Mouse (Mus musculus) ZHBTc4 (cell line): ENCODE measurements around the gene Tsc2.
"Not testable (repeated sequence)": the region's sequence is repeated elsewhere in the genome, so short reads cannot be mapped to it uniquely, and the experiment has no call there.

ENCODE experiments used
- DNase-seq: peaks from one replicate; pipeline ENCODE4 v3.0.0-alpha.2; 2011; ENCODE audit warnings: low read depth, low spot score

The Tsc2 gene

DNA sequence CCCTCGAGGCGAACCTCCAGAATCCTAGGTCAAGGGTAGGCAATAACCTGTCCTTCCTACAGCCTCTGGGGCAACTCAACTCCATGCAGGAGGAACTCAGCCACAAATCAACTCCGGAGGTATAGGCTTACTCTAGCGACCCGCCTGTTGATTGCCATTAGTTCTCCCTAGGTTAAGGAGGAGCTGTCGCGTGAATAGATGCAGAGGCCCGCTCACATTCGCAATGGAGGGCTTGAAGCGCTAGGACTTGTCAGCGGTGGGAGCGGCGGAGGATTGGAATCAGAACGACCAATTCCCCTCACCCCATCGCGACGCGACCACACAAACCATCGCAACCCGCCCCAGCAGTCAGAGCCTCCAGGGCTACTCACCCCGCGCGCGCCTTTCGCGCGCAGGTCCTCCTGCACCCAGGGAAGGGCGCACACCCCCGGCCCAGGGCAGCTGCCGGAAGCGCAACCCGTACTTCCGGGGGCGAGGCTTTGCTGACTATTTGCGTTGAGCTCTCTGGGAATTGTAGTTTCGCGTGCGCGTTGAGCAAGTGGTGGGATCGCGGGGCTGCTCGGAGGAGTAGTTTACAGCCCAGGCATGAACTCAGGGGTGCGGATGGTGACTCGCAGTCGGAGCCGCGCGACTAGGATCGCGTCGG lies at the start of gene Tsc2, which contains the start of gene Nthl1:
Gene Tsc2 (minus strand): TSS at position 464 of the 646 bp plus-strand sequence.
Gene Nthl1 (plus strand): TSS at position 514 of the 646 bp plus-strand sequence.
- peak; percentile 96 for DNase-seq

DNA sequence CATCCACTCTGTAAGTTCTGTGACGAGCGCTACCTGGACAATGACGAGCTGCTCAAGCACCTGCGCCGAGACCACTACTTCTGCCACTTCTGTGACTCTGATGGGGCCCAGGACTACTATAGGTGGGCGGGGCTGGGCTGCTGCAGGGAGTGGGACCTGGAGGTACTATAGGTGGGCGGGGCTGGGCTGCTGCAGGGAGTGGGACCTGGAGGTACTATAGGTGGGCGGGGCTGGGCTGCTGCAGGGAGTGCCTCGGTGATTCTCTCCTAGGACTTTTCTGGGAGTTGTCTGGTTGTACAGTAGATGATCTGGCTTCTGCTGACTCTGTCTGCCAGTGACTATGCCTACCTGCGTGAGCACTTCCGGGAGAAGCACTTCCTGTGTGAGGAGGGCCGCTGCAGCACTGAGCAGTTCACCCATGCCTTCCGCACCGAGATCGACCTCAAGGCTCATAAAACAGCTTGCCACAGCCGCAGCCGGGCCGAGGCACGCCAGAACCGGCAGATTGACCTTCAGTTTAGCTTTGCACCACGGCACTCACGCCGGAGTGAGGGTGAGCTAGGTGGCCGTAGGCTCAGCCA lies 45.2 kb upstream of the Tsc2 start:
- DNase-seq: peak; percentile 66

DNA sequence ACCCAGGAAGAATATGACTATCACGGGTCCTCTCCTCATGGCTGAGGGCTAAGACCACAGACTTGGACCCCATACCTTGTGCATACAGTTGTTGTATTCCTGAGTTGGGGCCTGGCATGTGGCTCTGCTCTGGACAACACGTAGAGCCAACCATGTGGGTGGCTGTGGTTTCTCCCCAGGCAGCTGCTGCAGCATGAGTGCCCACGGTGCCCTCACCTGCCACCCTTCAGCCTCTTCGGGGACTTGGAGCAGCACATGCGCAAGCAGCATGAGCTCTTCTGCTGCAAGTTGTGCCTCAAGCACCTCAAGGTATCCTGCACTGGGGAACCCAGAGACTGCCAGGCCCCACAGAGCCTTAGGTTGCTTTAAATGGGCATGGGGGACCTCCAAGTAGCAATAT lies 44.4 kb upstream of the Tsc2 start:
- no peak for DNase-seq

DNA sequence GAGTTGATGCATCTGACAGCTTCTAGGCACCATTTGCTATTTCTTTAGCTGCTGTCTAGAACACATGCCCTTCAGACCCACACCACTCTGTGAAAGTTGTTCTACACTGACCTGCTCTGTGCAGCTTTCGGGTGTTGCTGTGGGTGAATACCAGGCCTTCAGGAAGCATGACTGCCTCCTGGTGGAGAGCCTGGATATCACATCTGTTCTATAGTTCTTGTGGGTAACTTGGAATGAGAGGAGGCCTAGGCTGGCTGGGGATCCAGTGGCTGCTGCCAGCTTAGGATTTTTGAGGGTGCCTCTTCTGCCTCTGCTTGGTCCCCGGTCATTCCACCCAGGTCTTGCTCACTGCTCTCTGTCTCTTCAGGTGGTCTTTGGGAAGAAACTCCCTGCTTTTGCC lies 43.8 kb upstream of the Tsc2 start:
- peak; percentile 92 for DNase-seq

DNA sequence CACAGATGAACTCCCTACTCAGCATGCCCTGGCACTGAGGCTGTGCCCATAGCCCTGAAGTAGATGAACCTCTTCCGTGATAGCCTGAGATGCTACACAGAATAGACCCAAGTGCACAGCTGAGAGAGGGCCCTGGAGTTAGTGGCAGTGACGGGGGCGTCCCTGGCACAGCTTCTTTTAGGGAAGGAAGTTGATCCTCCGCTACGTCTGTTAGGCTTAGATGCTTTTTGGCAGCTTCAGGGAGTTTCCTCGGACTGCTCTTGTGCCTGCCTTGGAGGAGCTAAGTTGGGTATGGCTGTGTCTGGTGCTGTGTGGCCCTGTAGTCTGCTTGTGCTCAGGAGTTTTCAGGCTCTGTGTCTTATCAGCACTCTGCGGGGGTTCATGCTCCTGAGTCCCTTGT lies 41.8 kb upstream of the Tsc2 start:
- no peak for DNase-seq

DNA sequence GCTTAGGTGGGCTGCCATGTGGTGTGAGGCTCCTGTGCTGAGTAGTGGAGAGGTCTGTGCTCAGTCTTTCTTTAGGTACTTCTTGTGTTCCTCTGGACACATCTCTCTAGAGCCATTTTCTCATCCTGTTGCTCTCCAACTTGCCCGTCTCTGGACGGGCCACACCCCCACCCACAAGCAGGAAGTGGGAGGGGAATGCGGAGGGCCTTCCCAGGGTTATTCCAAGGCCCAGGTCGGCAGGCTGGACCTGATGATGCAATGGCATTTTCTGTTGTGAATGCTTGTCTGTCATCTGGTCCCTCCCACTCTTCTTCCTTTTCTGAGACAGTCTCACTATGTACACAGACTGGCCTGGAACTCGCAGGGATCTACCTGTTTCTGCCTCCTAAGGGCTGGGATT lies 39.7 kb upstream of the Tsc2 start:
- peak; percentile 83 for DNase-seq

DNA sequence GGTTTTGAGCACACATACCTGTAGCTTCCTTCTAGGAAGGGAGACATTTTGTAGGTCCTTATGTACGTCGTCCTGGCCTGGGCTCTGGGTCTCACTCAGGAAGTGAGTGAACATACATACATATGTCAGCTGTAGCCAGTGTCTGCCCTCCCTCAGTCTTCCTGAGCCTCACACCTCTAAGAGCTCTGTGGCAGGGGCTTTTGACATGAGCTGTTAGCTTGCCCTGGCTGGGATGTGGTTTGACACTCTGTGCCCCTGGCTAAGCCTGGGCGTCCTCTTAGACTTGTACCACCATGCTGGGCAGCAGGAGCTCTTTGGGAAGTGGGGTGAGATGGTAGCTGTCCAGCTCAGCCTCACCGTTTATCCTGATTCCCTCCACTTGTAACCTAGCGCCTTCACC lies 38.9 kb upstream of the Tsc2 start:
- DNase-seq: no peak

DNA sequence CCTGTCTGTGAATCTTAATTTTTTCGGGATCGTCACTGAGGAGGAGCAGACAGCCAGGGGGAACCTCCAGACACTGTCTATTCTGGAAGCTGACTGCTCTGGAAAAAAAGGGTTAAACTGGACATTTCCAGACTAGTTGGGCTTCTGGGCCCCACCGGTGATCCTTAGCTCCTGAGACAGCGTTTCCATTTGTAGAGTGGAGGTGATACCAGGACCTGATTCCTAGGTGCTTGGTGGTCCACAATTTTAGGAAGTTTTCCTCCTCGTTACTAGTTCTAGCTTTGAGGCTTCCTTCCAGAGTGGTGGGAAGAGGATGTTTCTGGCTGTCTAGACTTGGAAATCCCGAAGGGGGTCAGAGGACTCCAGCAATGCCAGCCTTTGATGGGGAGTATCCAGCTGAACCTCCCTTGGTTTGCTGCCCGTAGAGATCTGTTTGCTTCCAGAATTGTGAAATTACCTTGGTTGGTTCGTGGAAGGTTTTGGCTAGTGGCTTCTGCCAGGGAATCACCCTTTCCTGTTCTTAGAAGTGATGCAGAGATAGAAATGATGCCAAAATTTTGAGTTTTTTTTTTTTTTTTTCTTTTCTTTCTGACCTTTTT lies 37.9 kb upstream of the Tsc2 start:
- no peak for DNase-seq

DNA sequence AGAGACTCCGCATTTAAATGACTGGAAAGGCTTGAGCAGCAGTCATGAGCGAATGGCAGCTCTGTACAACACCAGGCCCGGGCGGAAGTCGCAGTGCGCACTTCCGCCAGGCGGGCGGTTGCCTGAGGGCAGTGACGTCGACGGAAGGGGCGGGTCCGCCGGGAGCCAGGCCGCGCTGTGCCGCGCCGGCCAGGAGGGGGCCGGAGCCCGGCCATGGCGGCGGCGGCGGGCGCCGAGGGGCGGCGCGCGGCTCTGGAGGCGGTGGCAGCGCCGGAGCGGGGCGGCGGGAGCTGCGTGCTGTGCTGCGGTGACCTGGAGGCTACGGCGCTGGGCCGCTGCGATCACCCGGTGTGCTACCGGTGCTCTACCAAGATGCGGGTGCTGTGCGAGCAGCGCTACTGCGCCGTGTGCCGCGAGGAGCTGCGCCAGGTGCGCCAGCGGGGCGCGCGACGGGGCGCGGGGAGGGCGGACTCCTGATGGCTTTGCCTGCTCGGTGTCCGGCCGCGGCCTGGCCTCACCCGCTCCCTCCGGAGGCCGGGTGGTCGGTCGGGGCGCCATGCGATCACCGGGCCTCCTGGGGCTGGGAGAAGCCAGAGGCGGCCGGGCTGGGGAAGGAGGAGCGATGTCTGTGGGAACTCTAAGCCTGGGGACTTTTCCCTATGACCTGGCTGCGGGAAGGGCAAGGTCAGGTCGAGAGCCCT lies 37.3 kb upstream of the Tsc2 start, which contains the start of gene Zfp598:
Gene Zfp598 (plus strand): TSS at position 143 of the 701 bp plus-strand sequence.
- peak; percentile 98 for DNase-seq

DNA sequence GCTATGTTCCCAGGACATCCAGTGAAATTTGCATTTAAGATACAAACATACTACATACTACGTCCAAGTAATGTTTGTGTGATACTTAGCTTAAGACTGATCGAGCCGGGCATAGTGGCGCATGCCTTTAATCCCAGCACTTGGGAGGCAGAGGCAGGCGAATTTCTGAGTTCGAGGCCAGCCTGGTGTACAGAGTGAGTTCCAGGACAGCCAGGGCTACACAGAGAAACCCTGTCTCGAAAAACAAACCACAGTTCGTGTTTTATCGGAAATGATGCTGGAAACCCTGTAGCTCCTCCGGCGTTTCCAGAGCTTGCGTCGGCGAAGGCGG lies 36.7 kb upstream of the Tsc2 start:
- DNase-seq: not testable (repeated sequence)

DNA sequence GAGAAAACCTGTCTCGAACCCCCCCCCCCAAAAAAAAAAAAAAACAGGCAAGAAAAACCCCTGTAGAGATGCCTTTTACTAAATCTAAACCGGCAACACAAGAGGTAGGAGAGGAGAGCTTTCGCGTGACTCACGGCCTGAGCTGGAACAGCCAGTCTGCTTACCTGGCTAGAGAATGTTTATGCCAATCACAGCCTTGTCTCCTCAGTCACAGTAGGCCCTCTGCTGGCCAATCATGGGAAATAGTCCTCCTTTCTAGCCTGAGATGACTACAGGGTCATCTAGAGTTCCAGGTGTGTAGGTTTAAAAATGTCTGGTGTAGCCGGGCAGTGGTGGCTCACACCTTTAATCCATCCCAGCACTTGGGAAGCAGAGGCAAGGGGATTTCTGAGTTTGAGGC lies 35.0 kb upstream of the Tsc2 start:
- peak; percentile 89 for DNase-seq

DNA sequence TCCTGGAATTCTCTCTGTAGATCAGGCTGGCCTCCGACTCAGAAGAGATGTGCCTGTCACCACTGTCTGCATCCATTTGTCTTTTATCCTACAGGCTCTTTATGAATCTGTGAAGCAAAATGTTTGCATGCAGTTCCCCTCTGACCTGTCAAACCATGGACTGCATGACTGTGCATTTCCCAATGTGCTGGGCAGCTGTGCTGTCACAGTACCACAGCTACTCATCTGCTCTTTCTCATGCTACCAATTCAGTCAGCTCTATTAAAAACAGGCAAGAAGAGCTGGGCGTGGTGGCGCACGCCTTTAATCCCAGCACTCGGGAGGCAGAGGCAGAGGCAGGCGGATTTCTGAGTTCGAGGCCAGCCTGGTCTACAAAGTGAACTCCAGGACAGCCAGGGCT lies 34.6 kb upstream of the Tsc2 start:
- DNase-seq: not testable (repeated sequence)

DNA sequence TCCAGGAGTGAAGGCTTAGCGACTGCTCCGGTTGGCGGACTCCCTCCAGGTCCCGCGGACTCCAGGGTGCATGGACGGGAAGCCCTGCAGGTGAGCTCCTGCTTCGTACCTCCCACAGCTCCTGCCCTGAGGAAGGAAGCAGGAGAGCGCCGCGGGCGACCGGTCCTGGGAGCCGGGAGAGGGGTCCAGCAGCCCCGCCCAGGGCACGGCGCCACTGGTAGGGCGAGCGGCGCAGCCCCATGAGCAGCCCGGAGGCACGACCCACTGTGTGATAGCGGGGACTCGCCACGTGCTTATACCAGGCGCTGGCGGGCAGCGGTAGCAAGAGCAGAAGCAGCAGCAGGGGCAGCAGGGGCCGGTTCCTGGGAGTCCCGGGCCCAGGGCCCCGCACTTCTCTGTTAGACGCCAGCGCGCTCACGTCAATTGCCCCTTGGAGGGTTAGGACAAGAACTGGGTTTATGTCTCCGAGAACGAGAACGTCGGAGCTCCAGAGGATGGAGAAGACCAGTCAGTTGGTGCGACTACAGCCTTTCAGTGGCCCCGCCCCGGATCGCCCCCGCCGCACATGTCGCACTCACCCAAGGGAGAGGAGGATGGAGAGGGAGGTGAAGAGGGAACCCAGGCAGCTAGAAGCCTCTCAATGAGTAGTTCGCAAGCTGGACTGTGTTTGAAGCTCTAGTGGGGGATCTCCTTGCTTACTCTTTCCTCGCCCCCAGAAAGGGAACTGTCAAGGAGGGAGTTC lies 25.8 kb upstream of the Tsc2 start, which contains the start of gene Npw:
Gene Npw (minus strand): TSS at position 441 of the 742 bp plus-strand sequence.
- DNase-seq: peak; percentile 50

DNA sequence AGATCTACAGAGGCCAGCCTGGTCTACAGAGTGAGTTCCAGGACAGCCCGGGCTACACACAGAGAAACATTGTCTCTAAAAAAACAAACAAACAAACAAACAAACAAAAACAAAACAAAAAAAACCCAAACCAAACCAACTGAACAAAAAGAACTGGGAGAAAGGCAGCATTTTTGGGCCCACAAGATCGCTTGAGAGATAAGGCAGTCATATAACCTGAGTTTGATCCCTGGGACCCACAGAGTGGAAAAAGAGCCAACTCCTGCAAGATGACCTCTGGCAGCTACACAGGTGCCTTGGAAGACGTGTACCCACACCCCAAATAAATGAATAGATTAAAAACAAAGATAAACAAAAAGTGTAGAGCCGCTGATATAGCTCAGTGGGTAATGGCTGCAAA lies 22.5 kb upstream of the Tsc2 start:
- DNase-seq: no peak

DNA sequence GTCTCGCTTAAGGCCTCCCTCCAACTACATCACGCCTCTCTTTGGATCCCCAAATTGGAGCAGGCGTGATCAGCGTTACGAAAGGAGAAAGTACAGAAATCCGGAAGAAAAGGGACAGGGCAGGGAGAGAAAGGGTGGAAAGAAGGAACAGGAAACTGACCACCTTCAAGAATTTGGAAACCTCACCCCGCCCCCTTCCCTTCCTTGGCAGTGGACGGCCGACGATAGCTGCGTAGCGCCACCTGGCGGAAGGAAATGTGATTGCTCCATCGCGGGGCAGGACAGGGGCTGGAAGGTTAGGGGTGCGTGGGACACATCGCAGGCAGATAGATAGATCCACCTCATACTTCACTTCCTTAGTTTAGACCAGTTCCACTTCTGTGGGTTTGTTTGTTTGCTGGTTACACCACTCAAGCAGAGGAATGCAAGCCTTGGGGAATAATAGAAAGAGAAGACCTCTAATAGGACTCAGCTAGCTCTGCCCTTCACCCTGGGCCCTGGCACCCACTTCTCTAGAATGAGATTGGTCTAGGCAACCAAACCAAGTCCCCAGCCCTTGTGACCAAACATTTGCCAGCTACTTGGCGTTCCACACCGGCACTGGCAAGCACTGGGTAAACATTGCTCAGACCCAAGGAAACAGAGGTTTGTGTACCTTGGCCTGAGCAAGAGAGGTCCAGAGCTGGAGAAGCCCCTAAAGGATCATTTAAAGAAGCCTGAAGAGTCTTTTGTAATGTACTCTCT lies 21.7 kb upstream of the Tsc2 start:
- DNase-seq: no peak

DNA sequence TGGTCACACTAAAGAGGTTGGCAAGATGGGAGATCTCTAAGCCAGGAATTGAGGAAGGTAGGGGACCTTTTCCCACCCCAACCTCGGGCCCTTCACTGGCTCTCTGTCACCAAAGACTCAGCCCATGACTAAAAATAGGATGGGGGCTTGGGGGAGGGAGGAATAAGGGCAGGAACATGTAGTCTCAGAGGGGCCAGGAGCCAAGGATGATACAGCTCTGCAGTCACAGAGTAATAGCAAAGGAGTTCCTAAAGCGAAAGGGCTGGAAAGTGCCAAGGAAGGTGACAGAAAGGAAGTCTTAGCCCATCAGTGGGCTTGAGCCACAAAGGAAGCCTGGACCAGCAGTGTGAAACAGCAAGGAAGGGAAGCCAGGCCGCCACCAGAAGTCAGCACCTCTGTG lies 19.4 kb upstream of the Tsc2 start:
- no peak for DNase-seq

DNA sequence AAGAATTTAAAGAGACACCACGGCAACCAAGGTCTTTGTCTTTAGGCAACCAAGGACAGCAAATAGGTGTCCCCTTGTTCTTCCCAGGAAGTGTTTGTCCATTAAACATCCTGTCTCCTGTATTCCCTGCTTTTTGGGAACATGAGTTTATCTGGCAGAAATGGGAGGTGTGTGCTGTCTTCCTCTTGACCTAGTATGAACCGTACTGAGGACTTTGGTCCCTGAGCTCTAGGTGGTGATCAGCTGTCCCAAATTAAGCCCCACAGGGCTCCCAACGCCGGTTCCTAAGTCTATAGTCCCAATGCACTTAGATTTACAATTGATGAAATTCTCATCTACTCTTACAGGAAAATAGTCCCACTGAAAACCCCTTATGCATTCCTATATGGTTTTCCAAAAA lies 18.3 kb upstream of the Tsc2 start:
- no peak for DNase-seq

DNA sequence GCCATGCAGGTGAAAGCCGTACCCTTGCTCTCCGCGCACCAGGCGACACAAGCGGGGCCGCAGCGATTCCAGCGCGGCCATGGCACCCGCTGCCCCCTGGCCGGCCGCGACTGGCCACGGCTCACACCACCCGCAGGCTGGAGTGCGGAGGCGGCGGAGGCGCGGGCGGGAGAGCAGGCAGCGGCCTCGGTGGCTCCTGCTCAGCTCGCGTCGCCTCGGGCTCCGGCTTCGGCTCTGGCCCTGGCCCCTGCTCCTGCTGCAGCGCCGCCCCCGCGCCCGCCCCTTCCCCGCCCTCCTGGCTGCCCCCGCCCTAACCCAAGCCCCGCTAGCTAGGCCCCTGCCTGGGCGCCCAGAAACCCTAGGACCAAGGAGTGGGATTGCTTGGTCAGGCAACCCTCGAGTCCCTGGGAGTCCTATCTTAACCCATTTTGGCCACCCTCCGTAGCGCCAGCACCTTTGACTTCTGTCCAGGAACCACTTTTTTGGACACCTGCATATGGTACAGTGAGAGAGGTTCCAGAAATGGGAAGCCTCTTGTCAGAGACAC lies 17.7 kb upstream of the Tsc2 start, which contains the start of gene Slc9a3r2:
Gene Slc9a3r2 (minus strand): TSS at position 258 of the 547 bp plus-strand sequence.
- peak; percentile 68 for DNase-seq

DNA sequence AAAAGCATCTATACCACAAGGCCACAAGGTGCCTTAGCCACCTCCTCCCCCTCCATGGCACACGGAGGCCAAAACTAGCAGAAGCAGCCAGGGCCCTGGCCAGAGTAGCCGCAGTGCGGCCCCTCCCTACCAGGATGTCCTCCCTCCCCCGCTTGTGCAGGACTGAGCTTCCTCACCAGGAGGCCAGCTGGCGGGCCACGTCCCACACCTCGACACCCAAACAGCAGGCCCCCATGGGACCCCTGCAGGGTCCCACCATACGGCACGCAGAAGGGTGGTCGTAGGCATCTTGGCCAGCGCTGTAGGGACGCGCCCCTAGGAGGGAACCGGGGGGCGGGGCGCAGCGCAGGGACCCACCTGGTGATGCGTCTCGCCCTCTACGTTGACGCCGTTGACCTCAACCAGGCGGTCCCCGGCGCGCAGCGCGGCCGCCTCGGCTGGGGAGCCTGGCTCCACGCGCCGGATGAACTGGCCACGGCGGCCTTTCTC lies 17.2 kb upstream of the Tsc2 start:
- no peak for DNase-seq

DNA sequence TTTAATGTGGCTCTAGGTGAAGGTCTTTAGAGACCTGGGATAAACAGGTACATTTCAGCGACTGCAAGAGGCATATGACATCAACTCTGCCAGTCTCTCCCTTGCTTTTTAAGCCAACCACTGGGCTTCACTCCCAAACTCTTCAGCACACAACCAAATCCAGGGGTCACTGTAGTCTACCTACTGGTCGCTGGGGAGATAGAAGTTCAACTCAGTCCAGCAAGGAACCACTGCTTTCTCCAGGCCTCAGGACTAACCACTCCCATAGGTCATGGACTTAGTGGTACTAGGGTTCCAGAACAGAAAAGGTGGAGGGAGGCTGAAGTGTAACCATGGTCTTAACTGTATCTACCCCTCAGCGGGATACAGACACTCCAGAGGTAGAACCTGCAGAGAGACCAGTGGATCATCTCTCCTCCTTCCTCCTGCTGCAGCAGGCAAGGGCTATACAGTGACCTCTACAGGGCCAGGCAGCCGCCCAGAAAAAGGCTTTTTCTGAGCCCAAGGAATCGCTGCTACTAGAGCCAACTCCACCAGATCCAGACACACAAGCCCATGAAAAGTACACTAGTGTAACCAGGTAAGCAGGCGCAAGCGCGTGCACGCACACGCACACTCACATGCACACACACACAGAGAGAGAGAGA lies 16.4 kb upstream of the Tsc2 start:
- no peak for DNase-seq
